Mouse (Mus musculus) c-Kit-negative CD71-positive TER-119-positive erythroid progenitor cells, embryonic 14.5 days (primary cell): Measurements from ENCODE around the gene Rasl11b.

ENCODE experiments used
- DNase-seq: peaks from one replicate; pipeline ENCODE4 v3.0.0-alpha.2; 2013; ENCODE audit warnings: low read depth, low spot score

The Rasl11b gene

DNA sequence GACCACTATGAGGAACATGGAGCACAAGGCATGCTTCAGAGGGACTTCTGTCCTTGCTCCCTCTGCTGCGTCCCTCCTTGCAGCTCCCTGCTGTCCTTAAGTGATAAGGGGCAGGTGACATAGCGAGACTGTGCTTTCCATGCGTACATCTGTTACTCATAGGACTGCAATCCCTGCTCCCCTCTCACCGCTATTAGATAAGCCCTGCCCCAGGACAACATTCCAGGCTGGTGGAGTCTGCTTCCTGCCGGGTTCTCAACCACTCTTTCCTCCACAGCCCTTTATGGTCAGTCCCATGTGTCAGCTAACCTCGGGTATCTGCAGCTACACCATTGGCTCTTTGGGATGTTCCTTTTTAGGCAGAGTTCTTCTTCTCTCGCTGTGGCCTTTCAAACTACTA is 13.4 kb downstream of the Rasl11b start:
- no peak for DNase-seq

DNA sequence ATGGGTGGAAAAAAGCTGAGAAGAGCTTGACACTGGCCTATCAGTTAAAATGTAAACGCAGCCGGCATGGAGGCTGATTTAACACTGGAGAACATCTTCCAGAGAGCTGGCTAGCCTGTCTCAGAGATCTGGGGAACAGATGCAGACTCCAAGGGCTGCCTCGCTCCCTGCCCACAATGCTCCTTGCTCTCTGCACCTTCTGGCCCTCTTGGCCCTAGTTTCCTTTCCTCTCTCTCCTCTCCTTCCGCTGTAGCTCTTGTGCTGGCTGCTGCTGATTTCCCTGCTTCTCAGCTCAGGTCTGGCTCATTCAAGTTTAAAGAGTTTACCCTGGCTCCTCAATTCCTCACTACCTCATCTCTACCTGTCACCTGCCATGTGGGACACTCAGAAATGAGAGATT is 14.6 kb downstream of the Rasl11b start:
- DNase-seq = no peak

DNA sequence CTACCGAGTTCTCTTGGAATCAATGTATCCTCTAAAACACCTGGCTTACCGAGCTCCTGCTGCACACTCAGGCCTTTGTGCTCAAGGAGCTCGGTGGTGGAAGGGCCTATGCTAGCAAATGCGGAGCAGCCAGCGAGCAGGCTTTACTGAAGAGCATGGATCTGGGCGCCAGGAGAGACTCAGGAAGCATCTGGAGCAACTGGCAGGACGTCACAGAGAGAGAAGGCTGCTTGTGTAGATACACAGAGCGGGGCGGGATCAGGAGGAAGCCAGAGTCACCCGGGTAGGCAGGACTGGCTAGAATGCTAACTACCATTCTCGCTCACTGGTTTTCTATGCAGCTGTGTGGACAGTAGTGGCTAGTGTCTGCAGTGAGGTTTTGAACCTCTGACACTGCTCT is 16.3 kb downstream of the Rasl11b start:
- no peak for DNase-seq

DNA sequence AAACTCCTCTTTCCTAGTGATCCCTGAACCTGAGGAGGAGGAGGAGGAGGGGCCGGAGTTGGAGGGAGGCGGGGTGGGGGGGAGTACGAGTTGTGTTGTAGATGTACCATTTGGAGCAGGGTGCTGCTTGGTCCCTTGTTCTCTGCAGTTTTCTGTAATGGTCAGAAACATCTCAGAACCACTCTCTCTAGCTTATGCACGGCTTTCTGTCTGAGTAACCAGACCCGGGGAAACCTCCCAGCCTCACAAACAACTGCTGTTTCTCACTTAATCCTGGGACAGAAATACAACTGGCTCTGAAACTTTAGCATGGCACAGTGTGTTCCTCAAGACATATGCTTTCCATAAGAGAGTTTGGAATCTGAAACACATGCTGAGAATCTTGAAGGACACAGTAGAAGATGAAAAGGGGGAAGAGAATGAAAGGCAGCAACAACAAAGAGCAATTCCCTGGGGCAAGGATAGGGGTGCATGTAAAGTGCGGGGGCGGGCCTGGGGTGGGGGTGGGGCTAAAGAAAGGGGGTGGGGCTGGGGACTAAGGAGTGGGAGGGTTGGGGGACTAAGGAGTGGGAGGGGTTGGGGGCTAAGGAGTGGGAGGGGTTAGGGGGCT is 19.5 kb downstream of the Rasl11b start:
- no peak for DNase-seq

DNA sequence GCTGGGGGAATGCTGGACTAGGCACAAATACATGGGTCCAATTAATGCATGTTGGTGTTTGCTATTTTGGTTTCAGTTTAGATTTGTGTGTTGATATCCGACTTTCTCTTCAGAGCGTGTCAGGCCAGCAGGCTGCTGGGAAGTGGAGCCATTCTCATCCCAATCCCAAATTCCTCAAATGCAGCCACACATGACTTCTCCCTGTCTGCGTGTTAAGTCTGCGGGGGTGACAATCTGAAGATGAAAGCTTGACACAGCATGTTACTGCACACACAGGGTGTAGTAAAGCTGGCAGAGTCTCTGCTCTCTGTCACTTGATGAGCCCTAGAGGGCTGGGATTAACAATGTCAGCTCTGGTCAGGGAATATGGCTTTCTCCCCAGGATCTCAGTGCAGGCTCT is 20.0 kb downstream of the Rasl11b start:
- no peak for DNase-seq

DNA sequence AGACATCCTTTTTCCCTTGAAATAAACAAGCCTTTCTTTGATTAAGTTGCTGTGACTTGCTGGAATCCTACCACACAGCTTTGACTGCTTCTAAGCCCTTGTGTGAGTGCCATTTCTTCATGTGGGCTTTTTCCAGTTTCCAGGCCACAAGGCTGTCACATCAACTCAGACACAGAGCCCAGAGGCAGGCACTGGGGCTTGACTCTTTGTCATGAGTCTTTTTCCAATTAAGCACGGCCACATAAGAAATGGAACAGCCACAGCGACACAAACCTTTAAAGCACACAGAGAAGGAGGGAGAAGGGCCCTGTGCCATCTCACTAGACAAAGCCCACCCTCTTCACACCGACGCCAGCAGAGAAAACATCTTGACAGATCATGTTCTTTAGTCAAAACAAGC is 23.4 kb downstream of the Rasl11b start:
- DNase-seq = no peak

DNA sequence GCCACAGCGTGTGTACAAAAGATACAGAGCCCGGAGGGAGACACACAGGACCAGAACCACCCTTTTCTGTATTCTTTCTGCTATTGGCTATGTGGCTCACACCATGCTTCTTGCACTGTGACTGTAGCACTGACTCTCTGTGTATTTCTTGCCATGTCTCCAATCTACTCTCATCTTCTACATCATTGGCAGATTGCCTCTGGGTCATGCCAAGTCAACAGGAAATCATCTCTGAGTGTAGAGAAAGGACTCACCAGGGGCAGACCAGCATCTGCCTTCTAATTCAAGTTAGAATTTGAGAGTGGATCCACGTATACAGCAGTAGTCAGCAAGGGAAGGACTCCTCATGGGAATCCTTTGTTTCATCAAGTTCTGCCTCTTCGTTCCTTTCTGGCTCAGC is 27.5 kb downstream of the Rasl11b start:
- no peak for DNase-seq

DNA sequence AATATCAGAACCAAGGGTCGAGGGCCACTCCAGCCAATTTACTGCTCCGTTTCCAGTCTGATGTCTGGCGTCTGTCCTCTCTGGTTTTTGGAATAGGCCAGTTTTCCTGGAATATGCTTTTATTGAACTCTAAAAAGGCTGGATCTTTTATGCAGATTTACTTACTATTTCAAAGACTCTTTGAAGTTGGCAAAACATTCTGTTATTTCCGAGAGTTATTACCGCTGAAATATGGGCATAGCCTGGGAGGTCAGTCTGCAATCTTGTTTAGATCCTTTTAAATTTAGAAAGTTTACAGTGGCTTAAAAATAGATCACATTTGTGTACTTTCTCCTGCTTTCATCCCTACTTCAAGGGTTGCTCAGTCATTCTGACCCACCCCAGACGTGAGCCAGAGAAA is 29.4 kb downstream of the Rasl11b start:
- no peak for DNase-seq

DNA sequence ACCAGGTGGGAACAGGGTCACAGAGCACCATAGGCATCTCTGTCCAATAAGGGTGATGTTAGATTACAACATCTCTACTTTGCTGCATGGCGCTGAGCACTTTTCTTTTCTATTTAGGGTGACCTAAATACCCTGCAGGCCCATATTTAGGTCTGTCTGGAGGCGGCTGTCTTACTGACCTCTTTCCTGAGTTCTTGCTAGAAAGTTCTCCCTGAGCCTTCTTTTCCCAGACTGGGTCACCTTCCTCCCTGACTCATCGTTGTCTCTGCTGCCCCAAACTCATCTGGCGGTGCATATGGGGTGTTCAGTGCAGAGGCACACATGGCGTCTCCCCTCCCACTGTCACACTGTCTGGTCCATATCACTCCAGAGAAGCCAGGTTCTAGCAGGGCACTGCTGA is 31.1 kb downstream of the Rasl11b start:
- DNase-seq = no peak

DNA sequence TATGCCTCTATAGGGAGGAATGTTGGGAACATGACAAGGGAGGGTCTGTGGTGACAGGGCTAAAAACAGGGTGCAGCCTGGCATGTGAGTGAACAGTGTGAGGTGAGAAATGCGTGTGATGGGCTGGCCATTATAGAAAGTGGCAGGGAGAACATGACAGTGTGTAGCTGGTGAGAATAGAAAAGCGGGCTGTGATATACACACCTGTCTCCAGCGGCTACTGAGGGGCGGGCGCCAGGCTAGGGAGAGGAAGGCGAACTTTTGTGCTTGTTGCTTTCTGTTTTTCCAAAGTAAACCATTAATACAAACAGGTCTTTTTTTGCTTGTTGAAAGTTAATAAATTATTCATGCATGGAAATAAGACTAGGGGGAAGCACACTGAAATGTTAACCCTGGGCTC is 32.3 kb downstream of the Rasl11b start:
- no peak for DNase-seq

DNA sequence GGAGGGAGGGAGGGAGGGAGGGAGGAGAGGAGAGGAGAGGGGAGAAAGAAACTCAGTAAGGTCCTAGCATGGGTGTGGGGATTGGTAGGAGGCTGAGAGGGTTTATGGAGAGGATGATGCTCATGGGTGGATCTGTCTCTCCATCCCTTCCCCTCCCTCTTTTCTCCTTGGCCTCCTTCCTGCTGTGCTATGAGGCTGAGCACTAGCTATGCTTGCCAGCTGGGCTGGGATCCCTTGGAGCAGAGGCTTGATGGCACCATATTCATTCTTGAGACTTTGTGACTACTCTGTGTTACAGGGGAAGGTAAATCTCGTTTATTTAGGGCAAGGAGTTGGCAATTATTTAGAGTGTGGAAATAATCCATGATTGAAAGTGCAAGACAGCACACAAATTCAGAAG is 33.9 kb downstream of the Rasl11b start:
- DNase-seq = no peak

DNA sequence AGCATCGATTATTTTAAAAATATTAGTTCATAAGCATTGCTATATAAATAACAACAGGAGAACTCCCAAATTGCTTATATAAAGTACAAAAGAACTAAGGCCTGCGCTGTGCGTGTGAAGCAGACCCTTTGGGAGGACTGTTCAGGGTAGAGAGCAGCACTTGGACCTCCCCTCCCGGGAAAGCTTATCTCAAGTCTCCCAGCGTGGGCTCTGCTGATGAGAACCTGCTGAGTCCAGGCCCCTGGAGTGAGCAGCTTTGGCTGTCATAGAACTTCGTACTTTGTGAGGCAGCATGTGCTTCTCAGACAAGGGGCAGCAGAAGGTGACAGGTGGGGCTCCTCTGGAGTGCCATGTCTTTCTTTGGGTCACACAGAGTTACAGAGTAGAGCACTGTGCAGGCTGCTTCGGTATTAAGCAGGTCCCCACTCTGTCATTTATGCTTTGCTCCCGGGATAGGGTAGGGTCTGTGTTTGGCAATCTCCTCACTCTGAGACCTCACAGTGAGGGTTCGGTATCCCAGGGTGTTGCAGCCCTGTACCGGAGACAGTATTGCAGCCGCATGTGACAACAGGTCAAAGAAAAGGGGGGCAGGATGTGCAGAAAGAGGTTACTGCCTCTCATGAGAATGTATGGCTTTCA is 34.8 kb downstream of the Rasl11b start:
- DNase-seq = no peak

DNA sequence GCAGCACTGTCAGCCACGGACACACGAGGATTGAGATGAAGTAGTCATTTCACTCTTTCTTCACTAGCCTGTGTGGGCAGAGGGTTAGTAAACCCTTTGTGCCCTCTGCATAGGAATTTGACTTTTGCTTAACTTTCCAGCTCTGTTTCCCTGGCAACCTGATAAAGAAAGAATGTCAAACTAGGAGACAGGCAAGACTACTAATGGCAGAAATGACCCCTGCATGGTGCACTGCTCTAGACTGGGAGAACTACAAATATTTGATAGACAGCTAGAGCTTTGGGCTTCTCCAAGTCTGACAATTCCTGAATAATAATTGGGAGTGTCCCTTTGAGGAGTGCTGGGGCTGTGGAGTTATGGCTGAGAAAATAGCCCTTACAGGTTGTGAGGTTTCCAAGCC is 35.4 kb downstream of the Rasl11b start:
- DNase-seq = no peak

DNA sequence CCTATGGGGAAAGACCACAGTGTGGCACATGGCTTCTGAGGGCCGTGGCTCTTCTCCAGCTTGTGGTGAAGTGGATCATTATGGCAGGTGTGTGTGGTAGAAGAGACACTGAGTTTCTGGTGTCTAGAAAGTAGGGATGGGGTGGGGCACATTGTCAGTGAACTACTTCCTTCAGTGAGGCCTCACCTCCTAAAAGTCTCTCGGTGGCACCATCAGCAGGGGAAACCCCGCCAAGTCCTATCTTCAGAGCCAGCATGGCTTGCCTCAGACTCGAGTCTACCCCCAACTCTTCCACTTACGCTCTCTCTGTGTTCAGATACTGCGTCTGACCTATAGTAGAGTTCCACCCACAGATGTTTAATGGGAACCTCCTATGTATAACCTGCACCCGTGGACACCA is 38.7 kb downstream of the Rasl11b start:
- DNase-seq = no peak

DNA sequence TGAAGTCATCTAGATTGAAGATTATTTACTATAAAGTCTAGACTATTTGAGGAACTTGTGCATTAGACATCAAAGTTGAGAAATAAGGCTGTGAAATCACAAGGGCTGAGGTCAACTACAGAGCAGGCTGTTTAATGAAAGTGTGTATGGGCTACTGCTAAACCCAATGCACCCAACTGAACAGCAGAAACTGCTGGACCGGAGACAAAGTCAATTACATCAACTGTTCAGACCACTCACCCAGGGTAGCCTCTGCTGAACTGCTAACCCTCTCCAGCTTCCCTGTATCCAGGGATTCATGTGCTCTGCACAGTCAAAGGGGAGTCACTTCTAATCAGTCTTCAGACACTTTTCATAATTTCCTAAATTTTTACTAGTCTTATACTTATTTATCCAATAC is 44.3 kb downstream of the Rasl11b start:
- no peak for DNase-seq

DNA sequence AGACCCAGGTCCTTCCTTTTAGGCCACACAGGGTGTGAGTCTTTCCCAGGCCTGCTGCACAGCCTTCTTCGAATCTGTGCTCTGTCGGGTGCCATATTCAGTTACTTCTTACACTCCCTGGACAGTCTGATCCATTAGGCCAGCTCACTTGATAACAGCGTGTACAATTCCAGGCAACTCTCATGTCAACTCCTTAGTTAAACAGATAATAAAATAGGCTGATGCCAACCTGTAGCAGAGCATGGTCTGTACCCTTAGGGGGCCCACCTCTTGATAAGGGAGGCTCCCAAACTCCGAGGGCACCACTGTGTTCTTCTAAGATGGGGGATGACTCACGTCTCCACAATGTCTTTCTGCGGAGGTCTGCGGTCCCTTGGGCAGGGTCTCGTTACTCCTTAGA is 45.2 kb downstream of the Rasl11b start:
- no peak for DNase-seq

DNA sequence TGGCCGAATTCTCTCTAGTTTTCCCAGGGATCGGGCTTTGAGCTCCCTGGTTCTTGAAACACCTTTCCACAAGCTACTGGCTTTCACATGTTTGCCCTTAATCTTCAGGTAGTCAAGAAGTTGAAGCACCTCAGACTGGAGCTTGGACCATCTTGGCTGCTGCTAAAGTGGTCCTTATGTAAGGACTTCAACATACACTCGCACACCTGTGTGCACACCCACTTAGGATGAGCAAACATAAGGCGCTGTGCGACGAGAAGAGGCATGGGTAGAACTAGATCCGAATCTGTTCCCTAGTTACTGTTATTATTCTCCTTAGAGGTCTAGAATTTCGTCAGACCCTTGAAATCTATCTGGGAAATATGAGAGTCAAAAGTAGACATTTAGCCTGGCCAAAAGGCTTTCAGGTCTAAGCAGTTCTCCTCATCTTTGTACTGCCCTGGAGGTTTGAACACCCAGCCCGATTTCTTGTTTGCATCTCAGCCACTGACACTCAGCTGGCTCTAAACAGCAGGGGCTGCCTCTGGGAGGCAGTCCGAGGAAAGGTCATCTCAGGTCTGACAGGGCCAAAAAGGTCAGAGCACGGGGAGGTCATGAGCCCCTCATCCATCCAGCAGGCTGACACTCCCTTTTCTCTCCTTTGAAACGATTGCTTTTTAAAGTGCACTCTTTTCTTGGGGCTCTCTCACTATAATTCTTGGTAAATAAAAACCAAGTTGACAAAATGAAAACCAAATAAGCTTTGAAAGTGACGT is 46.0 kb downstream of the Rasl11b start:
- no peak for DNase-seq

DNA sequence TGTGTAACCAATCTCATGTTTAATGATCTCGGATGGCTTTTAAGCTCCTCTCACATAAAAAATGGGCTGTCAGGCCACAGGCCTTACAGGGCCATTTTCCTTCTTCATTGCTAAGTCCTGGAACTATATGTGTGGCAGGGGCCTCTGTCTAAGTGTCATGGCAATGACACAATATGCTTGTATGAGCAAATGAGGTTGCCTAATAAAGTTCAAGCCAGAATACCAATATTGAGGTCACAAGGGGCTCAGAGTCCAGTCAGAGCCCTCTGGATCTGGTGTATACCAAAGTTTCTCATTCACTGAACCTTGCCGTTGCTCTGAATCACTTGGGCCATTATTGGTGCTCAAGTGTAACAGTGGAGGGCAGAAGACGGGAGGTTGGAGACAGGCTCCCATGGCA is 47.6 kb downstream of the Rasl11b start:
- no peak for DNase-seq

DNA sequence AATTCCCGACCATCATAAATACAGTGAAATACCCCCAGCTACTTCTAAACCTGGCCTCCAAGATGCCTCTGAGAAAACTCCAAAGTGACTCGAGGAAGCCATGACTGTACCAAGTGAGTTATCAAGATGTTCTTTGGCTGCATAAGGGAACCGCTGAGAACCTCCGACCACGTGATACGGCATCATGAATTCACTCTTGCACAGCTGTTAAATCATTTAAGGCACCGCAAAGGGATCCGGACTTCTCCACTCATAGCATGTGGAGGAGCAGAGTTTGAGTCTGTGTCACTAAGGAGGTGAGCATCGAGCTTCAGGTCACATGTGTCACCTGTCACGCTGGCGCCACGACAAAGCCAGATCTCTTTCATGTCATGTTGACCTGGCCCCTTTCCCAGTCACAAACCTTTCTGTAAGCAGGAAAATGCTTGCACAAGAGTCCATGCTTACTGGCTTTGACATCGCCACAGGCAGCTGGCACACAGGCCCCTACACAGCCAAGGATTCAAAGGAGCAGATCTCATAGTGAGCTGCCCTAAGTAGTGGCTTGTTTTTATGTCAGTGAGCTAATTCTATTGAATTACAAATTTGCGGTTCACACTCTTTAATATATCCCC is 49.4 kb downstream of the Rasl11b start:
- no peak for DNase-seq

DNA sequence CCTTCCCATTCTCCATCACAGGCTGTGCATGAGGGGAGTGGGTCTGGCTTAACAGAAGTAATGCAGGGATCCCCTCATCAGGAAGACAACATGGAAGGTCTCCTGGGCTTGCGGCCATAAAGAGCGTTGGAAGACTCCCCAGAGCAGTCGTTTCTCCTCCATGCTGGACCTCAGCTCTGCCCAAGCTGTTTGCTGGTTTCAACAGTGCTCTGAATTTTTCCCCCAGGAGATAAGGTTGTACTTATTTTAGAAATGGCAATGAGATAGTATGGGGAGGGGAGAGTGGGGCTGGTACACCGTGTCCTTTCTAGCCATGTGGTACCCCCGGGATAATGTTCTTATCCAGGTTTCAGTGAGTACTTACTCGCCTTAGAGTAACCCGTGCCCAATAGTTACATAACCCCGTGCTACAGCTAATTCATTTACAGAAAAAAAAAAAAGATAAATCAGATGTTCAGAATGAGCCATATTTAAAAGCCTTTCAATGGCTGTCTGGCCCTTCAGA is 50.6 kb downstream of the Rasl11b start:
- DNase-seq = no peak

DNA sequence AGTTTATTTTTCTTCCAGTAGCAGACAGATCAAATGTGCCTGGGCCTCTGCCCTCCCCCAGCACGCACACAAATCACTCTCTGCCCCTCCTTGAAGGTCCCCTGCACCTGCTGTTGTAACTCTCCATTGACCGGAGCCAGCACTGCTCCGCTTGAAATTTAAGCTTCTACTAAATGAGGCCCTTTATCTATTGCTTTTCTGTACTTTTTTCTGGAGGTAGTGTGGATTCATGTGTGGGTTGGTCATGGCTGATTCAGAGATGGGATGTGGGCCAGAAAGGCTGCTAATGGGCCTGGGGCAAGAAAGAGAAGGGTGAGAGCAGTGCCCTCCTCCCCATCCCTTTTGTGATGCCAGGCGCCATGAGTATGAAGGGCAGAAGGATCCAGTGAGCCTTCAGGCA is 51.4 kb downstream of the Rasl11b start:
- DNase-seq = no peak

DNA sequence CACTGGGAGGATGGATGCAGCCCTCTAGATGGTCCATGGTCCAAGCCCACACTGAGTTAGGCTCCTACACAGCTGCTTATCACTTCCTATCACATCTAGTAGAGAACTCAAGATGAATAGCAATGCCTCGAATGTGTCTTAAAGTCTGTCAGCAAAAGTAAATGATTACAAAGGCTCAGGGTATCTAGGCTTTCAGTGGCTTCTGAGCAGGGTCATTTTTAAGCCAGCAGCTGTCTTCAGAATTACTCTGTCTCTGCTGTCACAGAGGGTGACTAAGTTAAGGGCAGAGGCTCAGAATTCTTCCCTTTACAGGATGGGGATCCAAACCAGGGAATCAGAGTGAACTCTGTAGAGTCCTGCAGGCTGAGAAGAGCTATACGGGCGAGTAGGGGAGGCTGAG is 51.9 kb downstream of the Rasl11b start:
- DNase-seq = no peak
